Mouse (Mus musculus) G1E (cell line): ENCODE measurements at regions not wholly inside any gene's neighbourhood (a gene's known extent, or its start where the extent isn't known, plus 50 kb on each side); places are given as distances from the start of the nearest gene placed in this dataset.

Source experiments
- ATAC-seq: 2 replicates; pipeline ENCODE4 v1.8.0; 2016; ENCODE audit warnings: mild to moderate bottlenecking; ENCODE audit not compliant: insufficient number of reproducible peaks, poor library complexity, low FRiP score, severe bottlenecking; ENCODE audit errors: extremely low read depth
- DNase-seq: peaks from one replicate; pipeline ENCODE4 v3.0.0; 2012; ENCODE audit warnings: low spot score
- H3K27me3 ChIP-seq: 2 replicates; pipeline ENCODE4 v1.6.1; 2012; ENCODE audit warnings: mild to moderate bottlenecking, low read length, inconsistent platforms; ENCODE audit not compliant: insufficient read depth
- H3K36me3 ChIP-seq: replicated peaks from 2 replicates; pipeline ENCODE3; 2012; ENCODE audit warnings: mild to moderate bottlenecking, inconsistent platforms
- H3K4me1 ChIP-seq: 2 replicates; pipeline ENCODE4 v1.6.1; 2012; ENCODE audit warnings: low read depth, low read length, inconsistent platforms, mixed read lengths; ENCODE audit not compliant: insufficient read depth
- H3K4me3 ChIP-seq: 2 replicates; pipeline ENCODE4 v1.5.1; 2012; ENCODE audit warnings: low read depth, mild to moderate bottlenecking, inconsistent platforms, low read length, moderate library complexity, mixed read lengths
- H3K9me3 ChIP-seq: replicated peaks from 2 replicates; pipeline ENCODE4 v1.6.1; 2012; ENCODE audit warnings: inconsistent platforms
- CTCF ChIP-seq: IDR thresholded peaks from 2 replicates; pipeline ENCODE4 v1.5.1; 2012; ENCODE audit warnings: low read depth, low read length, inconsistent platforms, mixed read lengths
- GATA1 ChIP-seq: IDR thresholded peaks from 2 replicates; pipeline ENCODE4 v1.6.1; 2012; ENCODE audit warnings: borderline replicate concordance, low read length, inconsistent platforms, mixed read lengths
- GATA2 ChIP-seq: IDR thresholded peaks from 2 replicates; pipeline ENCODE4 v1.6.1; 2012; ENCODE audit warnings: low read depth, low read length, inconsistent platforms, borderline replicate concordance
- POLR2AphosphoS5 ChIP-seq: IDR thresholded peaks from 2 replicates; pipeline ENCODE4 v1.6.1; 2012; ENCODE audit warnings: low read depth, low read length, inconsistent platforms; ENCODE audit not compliant: insufficient replicate concordance
- TAL1 ChIP-seq: conservative IDR thresholded peaks from 2 replicates; pipeline ENCODE4 v1.6.1; 2012; ENCODE audit warnings: low read depth, low read length, inconsistent platforms, mixed read lengths

GRCm38 (mm10) chr19:59684292-59684691 lies 226.1 kb downstream of the Emx2 start:
- H3K4me1 ChIP-seq = no peaks in the 10 kb centered on the region
- DNase-seq (no peak), ATAC-seq (no peak)
- no peaks in the 10 kb centered on the region for H3K36me3 ChIP-seq
- H3K4me3 ChIP-seq = no peak overlapping the region
- no peaks in the 10 kb centered on the region; the same call in 1 of the 2 replicates for H3K27me3 ChIP-seq
- TF ChIP-seq POLR2AphosphoS5 = no peak
- no peak for TF ChIP-seq GATA2
- no peak for TF ChIP-seq GATA1
- TF ChIP-seq CTCF = no peak
- TF ChIP-seq TAL1 = no peak
- H3K9me3 ChIP-seq = no peaks in the 10 kb centered on the region

- H3K9me3 ChIP-seq = no peaks in the 10 kb centered on the region
- TF ChIP-seq POLR2AphosphoS5 (no peak), GATA2 (no peak), TAL1 (no peak), GATA1 (no peak), CTCF (no peak)
- no peak for ATAC-seq
- no peaks in the 10 kb centered on the region; the same call in none of the 2 replicates for H3K27me3 ChIP-seq
- H3K36me3 ChIP-seq = no peaks in the 10 kb centered on the region
- no peaks in the 10 kb centered on the region for H3K4me1 ChIP-seq
- DNase-seq = no peak
- H3K4me3 ChIP-seq = no peak overlapping the region
Observed at GRCm38 (mm10) chr19:59685826-59686717, 227.9 kb downstream of the Emx2 start.

DNA sequence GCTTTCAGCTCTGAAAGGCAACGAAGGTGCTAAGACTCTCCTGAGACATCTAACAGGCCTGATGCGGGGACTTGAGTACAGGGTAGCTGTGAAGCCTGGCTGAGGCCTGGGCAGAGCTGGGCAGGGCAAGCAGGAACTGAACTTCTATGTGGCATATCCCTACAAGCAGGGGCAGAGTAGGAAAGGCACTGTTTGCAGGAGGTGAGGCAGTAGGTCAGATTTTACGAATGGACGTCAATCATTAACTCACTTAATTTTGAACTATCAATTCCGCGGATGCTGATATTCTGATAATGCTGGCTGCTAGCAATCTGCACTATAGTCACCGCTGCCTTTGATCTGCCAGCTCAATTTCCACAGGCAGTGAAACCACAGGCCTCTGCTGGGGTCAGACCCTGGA lies 229.0 kb downstream of the Emx2 start:
- H3K27me3 ChIP-seq = peaks cover 3% of the 10 kb centered on the region
- no peak for DNase-seq
- no peaks in the 10 kb centered on the region for H3K9me3 ChIP-seq
- no peak for TF ChIP-seq GATA2
- no peak for TF ChIP-seq TAL1
- no peak for TF ChIP-seq GATA1
- no peak for TF ChIP-seq POLR2AphosphoS5
- no peak for TF ChIP-seq CTCF
- H3K36me3 ChIP-seq = no peaks in the 10 kb centered on the region
- H3K4me1 ChIP-seq = no peaks in the 10 kb centered on the region
- ATAC-seq = no peak
- H3K4me3 ChIP-seq = no peak overlapping the region

GRCm38 (mm10) chr19:59687681-59688080 lies 229.5 kb downstream of the Emx2 start:
- Histone ChIP-seq H3K4me1 (no peaks in the 10 kb centered on the region), H3K27me3 (peaks cover 3% of the 10 kb centered on the region; the same call in 1 of the 2 replicates), H3K9me3 (no peaks in the 10 kb centered on the region), H3K4me3 (no peak overlapping the region), H3K36me3 (no peaks in the 10 kb centered on the region)
- no peak for TF ChIP-seq GATA1
- TF ChIP-seq CTCF = no peak
- TF ChIP-seq GATA2 = no peak
- no peak for TF ChIP-seq TAL1
- no peak for TF ChIP-seq POLR2AphosphoS5
- ATAC-seq (no peak), DNase-seq (no peak)

DNA sequence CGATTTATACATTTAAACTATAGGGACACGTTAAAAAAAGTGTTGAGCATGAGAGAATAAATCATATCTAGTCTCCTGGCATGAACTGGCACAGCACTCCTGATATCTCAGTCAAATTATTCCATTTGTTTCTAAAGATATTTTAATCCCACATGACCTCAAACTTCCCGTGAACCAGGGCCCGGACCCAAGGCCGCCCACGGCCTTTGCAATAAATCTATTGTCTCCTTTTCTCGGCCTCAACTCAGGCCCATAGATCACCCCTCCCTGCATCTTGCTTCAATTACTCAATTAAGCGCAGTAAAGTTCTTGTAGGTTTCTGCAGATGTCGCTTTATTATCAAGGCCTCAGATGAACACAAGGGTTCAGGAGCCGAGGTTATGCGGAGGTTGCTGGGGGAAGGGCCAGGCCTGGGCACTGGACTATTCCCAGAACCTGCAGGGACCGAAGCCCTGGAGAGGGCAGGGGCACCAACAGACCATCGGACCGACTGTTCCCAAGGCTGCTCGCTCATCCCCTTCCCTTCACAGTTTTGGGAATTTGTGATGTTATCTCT lies 233.4 kb downstream of the Emx2 start:
- Histone ChIP-seq H3K36me3 (no peaks in the 10 kb centered on the region), H3K4me1 (no peaks in the 10 kb centered on the region), H3K4me3 (no peak overlapping the region), H3K27me3 (peaks cover 3% of the 10 kb centered on the region; the same call in 1 of the 2 replicates), H3K9me3 (no peaks in the 10 kb centered on the region)
- TF ChIP-seq CTCF (no peak), GATA1 (no peak), TAL1 (no peak)
- DNase-seq = no peak
- ATAC-seq = no peak

DNA sequence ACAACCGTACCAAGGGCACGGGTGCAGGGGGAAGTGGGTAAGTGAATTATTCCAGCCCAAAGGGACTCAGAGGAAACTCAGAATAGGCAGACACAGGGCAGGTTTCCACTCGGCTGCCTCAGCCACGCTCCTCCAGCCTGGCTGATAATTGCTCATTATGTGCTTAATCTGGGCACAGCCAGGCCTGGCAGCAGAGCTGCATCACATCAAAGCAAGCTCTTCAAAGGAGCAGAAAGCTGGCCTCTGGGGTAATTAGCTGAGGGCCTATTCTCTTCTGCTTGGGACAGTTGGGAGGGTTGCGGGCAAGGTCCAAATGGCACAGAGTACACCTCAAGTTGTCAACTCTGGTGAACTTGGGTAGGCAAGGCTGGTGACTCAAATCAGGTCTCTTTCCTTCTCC lies 239.5 kb downstream of the Emx2 start:
- no peak overlapping the region for H3K4me3 ChIP-seq
- no peaks in the 10 kb centered on the region for H3K4me1 ChIP-seq
- peaks cover 4% of the 10 kb centered on the region for H3K27me3 ChIP-seq
- H3K9me3 ChIP-seq = no peaks in the 10 kb centered on the region
- DNase-seq (no peak), ATAC-seq (no peak)
- no peaks in the 10 kb centered on the region for H3K36me3 ChIP-seq
- no peak for TF ChIP-seq GATA2
- no peak for TF ChIP-seq CTCF
- TF ChIP-seq POLR2AphosphoS5 = no peak
- TF ChIP-seq GATA1 = no peak
- no peak for TF ChIP-seq TAL1
